Mouse (Mus musculus): ENCODE measurements around the gene Mpdz. TPM values are rescaled to one million over a fixed set of nuclear protein-coding genes. Genes with fewer than 3 reads are reported as not detected.

Mpdz gene
- under 1 TPM; 0.12 to 0.45 TPM for total RNA-seq (2023)

GRCm38 (mm10) chr4:81442078-81442981 lies at the start of gene Mpdz:
Gene Mpdz (minus strand): TSS chr4:81442815.

